Mouse (Mus musculus): Measurements from ENCODE around the gene Jph2. TPM values are rescaled to one million over a fixed set of nuclear protein-coding genes. Genes with fewer than 3 reads are reported as not detected.

Gene Jph2
- polyA plus RNA-seq, 1 experiment from 2014 or later, result 3.3 TPM

DNA sequence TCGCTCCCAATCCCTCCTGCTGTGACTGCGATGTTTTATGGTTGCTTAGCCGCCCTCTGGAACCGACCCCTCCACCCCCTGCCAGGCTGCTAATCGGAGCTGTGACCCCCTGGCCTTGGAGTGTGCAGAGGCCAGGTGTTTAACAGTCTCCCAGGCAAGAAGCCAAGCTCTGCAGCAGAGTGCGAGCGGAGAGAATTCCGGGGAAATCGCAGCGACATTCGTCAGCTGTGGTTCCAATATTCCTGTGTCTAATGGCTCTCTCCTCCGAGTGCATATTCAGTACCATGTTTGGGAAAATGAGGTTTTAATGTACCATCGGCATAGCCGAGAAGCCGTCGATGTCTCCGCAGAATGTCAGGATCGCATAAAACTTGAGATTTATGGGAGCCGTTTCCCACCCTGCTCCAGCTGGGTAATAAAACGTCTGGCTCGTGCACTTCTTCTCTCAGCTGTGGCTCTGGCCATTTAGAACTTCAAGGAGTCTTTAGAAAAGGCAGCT is 108.9 kb downstream of the Jph2 start:
- Histone ChIP-seq H3K27ac (ENCODE audit: low read length) (no peak overlapping the region), H3K9ac (replicated peaks; ENCODE audit: low read length) (no peak overlapping the region), H3K4me2 (replicated peaks; ENCODE audit: low read depth, low read length) (peak overlapping the region; percentile 41), H3K9me3 (ENCODE audit: low read length) (no peaks in the 10 kb centered on the region), H3K36me3 (ENCODE audit: insufficient read depth, low read length) (no peaks in the 10 kb centered on the region), H3K4me1 (ENCODE audit: insufficient read depth, low read length) (peaks cover 19% of the 10 kb centered on the region), H3K4me3 (ENCODE audit: low read length) (peak overlapping the region; percentile 5; the same call in 1 of the 2 replicates), H3K27me3 (ENCODE audit: insufficient read depth, low read length) (peaks cover 79% of the 10 kb centered on the region)
- under 1% methylated on average over 21 of the region's 21 CpGs for WGBS
- peak; percentile 90 for ATAC-seq (ENCODE audit: low FRiP score, low TSS enrichment)

Other genes starting within 250 kb of the Jph2 start
- 1.8 and 2.0 TPM in 2 replicates for gene Tox2, start 194.9 kb downstream of the Jph2 start, polyA plus RNA-seq (2015; fragmentation: Nextera tagmentation; extraction: Ambion mirVana)
- gene Oser1, start 26.7 kb upstream of the Jph2 start, polyA plus RNA-seq (2015; fragmentation: Nextera tagmentation; extraction: Ambion mirVana), result 95.6 and 99.2 TPM in 2 replicates
- gene Gdap1l1, start 40.5 kb upstream of the Jph2 start, polyA plus RNA-seq (2015; fragmentation: Nextera tagmentation; extraction: Ambion mirVana), result 0.91 and 2.2 TPM in 2 replicates
- 11.3 and 11.7 TPM in 2 replicates for gene Fitm2, start 74.6 kb upstream of the Jph2 start, polyA plus RNA-seq (2015; fragmentation: Nextera tagmentation; extraction: Ambion mirVana)
- gene R3hdml, start 94.3 kb upstream of the Jph2 start, polyA plus RNA-seq (2015; fragmentation: Nextera tagmentation; extraction: Ambion mirVana), result 43.8 and 46.4 TPM in 2 replicates
- 25.0 and 25.8 TPM in 2 replicates for gene Hnf4a, start 108.8 kb upstream of the Jph2 start, polyA plus RNA-seq (2015; fragmentation: Nextera tagmentation; extraction: Ambion mirVana)
- 34.0 and 35.7 TPM in 2 replicates for gene Ttpal, start 204.3 kb upstream of the Jph2 start, polyA plus RNA-seq (2015; fragmentation: Nextera tagmentation; extraction: Ambion mirVana)
- 48.9 and 50.1 TPM in 2 replicates for gene Serinc3, start 247.1 kb upstream of the Jph2 start, polyA plus RNA-seq (2015; fragmentation: Nextera tagmentation; extraction: Ambion mirVana)

All from kidney, embryonic 16.5 days (tissue).